Mouse (Mus musculus): ENCODE measurements at regions not wholly inside any gene's neighbourhood (a gene's known extent, or its start where the extent isn't known, plus 50 kb on each side); places are given as distances from the start of the nearest gene placed in this dataset.

DNA sequence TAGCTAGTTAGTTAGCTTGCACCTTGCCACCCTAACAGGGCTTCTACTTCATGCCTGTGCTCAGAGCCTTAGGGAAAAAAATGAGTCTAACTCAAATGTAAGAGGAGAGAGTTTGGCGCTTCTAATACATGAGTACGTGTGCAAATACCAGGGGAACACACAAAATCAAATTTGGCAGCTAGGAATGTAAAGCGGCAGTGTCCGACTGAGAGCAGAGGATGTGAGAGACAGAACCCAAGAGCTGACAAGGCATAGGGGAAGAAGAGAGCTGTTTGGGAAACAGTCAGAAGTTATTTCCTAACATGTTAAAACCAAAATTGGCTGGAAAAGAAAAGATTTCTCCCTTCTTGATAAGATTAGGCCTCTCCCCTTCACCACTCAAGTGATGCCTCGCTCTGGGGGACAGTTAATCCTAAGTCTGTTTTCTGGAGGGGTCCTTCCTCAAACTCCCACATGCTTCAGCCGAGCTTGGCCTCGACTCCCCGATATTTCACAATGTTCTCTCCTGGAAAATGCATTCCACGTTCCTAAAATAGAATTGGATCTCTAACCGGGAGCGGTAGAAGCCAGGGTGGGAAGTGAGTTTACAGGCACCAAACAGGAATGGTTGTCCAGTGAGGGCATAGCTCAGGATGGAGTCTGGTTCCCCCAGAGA is 229.1 kb downstream of the Maf start:
- DNase-seq (ENCODE audit: low spot score): peak; percentile 26

DNA sequence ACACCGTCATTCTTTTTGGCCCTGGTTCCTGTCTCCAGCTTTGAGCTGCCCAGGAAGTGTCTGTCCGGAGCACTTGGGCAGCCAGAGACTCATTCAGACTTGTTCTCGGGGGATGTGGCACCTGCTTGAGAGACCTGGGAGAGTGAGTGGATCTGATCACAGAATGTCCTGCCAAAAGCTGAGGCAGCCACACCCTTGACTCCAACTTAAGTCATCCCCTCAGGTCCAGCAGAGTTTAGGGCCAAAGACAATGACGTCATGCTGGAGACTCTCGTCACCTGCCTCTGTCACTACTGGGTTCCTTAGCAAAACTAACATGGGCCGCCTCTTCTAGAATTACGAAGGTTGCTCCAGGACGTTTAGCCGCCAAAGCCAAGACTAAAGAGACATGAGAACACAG is 231.5 kb downstream of the Maf start:
- no peak for DNase-seq (ENCODE audit: low spot score)

DNA sequence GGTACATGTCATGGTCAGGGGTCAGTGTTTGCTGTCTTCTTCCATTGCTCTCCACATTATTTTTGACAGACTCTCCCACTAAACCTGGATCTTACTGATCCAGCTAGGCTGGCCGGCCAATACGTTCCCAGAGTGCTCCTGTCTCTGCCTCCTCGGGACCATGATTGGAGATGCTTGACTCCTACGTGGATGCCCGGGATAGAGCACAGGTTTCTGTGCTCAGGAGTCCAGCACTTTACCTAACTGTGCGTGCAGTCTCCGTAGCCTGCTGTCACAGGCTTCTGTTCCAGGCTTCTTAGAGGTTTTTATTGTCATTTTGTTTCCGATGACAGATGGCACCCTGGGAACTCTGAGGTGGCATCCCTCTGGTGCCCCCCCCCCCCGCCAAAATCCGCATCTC is 232.4 kb downstream of the Maf start:
- no peak for DNase-seq (ENCODE audit: low spot score)

DNA sequence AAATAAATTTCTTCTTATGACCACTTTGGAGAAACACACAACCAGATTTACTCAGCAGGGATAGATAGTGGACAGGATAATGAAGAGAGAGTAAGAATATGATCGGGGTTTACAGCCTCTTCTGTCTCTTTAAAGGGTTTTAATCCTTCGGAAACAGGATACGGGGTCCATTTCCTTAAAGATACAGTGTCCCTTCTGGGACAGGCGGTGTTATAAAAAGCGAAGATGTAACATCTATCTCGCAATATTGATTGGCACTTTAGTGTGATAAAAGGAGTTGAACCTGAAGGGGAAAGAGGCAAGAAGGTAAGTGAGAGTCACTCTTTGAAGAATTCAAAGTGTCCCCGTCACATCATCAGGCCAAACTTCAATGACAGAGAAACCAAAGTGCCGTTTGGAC is 233.6 kb downstream of the Maf start:
- DNase-seq (ENCODE audit: low spot score): no peak

DNA sequence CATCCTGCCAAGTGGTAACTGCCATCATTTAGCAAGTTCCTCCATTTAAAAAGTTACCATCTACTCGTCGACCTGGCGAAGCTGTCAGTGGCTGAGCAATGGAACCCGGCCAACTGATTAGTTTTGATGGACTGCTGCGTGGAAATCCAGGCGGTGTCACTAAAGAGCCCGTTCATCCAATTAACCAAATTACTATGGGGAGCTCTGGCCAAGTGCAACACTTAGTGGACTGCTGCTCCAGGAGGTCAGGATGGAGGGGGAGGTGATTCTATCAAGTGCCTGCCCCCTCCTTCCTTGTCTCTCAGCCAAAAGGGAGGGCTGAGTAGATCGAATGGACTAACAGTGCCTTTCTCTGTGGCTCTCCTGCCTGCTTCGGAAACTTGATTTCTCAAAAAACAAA is 241.0 kb downstream of the Maf start:
- peak; percentile 15 for DNase-seq (ENCODE audit: low spot score)

DNA sequence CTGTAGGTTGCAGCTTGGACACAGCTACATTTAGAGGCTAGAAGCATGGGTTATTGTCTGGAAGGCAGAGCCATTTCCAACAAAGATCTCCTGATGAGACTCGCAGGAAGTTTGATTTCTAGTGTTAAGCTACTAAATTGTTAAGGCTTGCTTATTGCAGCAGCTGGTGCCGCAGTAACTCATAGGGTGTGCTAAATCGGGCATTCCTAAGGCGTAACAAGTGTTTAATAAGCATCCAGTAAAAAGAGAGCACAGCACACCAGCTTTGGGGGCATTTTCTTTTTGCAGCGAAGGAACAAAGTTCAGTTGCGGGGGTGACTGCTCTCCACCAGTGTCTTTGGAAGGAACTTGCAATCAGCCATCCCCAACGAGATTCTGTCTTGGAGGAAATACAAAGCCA is 241.5 kb downstream of the Maf start:
- no peak for DNase-seq (ENCODE audit: low spot score)

DNA sequence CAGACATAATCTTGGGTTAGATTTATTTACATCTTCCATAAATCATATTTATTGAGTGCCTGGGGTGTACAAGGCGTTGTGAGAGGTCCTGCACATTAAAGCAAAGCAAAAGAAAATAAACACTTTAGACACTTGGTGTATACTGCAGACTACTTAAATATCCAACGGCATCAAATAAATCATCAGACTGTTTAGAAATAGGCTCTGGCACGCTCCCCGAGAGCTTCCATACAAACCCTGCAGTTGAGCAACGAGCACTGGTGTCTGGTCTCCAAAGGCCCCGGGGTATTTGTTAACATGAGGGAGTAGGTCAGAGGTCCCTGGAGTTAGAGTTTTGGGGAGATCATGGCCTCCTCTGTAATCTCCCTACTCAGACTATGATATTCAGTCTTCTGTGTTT is 244.9 kb downstream of the Maf start:
- DNase-seq (ENCODE audit: low spot score): no peak

DNA sequence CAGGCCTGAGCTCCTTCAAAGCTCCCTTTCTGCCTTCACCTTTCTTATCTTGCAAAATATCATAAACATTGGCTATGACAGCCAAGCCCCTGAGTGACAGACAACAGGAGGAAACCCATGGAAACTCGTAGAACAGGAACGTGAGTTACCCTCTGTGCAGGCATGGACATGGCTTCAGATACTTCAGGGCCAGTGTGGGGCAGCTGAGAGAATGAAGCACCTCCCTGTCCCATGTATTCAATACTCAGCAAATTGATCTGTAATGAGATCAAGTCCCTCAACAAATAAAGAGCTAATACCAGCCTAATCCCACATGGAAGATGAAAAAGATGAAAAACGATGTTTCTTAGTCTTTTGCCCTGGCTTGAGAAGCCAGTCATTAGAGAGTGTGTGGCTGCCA is 249.5 kb downstream of the Maf start:
- DNase-seq (ENCODE audit: low spot score): no peak

DNA sequence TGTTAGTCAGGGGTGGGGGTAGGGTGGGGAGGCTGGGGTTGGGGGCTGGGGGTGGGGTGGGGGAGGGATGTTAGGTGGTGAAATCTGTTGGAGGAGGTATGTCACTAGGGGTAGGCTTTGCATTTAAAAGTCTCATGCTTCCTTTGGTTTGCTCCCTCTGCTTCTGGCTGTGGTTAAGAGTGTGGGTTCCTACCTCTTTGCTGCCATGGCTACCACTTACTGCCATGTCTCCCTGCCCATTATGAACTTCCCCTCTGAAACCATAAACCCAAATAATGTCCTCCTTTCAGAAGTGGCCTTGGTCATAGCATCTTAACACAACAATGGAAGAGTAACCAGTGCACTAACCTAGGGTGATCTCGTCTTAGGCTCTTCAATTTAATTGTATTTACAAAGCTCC is 256.8 kb downstream of the Maf start:
- no peak for DNase-seq (ENCODE audit: low spot score)

DNA sequence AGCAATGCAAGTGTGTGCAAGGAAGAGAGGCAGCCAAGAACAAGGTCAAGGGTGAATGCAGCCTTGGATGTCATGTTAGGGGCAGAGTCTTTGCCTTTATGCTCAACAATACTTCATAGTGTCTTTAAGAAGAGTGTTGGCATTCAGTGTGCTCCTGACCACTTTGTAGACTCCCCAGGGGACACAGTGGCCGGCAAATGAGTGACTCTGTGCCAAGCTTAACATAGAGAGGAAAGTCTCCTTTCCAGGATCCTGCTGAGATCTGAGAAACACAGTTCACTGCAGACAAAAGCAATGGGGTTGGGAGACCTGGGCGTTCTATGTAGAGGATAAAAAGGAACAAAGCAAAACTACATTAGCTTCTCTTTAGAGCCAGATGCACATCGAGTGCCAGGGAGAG is 259.2 kb downstream of the Maf start:
- DNase-seq (ENCODE audit: low spot score): no peak

DNA sequence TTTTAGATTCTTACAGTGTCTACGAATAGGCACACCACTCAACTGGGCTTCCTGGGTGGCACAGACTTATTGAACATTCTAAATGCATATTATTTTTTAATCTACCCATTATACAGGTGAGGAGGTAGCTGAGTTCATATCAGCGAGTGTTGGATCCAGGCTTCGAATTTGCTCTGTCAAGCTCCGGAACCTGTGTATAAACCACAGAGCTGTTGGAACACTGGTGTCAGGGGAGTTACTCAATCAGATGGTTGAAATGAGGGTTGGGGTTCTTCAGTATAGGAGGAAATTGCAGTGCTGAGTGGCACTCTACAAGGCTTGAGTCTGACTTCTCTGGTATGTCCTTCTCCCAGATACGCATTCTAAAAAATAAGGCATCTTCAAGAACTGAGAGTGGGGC is 263.1 kb downstream of the Maf start:
- no peak for DNase-seq (ENCODE audit: low spot score)

DNA sequence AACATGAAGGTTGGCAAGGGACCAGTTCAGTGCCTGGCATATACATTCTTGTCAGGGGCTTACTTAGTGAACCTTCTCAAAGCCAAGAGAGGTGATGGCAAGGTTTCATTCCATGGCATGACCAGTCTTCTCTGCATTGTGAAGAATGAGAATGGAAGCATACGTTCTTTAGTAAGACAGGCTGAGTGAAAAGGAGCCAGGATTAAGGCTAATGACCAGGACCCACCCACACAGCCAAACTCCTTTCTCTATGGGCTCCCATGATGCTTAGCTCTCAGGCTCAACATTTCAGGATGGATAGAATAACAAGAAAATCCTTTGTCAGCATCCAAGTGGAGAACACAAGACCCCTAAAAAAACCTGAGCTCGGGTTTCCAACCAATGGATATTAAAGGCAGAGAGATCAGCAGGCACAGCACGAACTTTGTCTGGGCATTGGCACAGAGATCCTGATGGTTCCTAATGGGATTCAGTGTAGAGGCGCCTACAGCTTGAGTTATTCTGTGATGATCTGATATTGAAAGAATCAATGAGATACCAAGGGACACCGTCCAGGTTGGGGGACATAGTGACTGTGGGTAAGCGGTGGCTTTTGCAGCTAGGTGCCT is 265.5 kb downstream of the Maf start:
- no peak for DNase-seq (ENCODE audit: low spot score)

DNA sequence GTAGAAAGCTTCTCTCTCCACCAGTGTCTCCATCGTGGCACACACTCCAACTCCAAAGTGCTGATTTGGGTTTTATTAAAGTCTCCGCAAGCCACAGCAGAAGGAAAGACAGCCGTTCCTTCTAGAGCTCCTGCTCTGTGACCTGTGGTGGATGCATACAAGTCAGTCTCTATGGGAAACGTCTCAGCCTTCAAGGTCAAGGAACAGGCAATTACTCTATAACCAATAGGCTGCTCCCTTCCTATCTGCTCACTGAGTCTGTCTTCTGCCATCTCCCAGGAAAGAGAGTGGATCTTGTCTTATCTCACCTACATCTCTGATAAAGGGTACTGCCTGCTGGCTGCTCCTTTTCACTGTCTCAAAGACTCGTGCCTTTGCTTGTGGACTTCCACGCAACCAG is 266.3 kb downstream of the Maf start:
- no peak for DNase-seq (ENCODE audit: low spot score)

DNA sequence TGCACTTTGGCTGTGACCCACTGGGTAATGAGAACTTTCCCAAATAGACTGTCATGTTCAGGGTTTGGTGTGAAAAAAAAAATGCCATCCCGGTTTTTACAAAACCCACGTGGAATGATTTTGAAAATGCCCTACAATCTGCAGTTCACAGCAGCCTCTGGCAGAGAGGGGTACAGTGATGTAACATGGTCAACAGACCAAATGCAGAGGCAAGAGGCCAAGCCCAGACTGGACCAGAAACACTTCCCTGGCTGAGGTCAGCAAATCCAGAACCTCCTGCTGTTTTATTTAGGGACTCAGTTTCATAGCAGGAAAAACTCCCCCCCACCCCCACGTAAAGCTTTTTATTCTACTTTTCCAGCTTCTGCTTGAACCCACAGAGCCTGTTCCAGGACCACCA is 267.4 kb downstream of the Maf start:
- no peak for DNase-seq (ENCODE audit: low spot score)

DNA sequence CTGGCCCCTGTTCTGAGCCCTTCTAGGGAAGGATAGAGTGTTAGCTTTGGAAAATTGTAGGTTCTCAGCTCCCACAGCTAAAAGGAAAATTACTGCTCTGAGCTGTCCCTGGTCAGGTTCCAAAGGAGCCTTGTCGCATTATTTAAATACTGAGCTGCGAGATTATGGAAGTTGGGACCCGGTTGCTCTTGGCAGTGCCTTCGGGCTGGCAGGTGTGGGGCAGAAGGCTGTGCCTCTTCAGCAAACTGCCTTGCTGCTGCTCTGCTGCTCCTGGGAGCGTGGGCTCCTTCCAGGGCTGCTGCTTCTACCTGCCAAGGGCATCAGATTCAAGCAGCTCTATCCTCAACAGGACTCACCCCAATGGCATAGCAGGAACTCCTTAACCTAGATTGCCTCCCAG is 268.1 kb downstream of the Maf start:
- DNase-seq (ENCODE audit: low spot score): no peak

DNA sequence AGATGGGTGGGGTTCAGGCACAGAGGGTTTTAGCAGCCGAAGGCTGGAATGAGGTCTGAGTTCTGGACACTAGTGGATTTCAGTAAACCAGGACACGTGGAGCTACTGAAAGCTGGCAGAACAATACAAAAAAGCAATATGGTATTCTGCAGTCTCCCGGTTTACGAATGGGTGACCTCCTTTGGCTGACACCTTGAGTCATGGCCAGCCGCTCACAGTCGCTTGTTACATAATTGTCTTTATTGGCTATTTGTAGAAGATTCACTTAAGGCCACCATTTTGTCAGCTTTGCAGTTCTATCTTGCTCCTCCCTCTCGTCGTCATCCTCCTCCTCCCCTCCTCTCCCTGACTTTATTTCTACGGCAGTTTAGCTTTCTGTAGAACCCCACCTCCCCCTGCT is 269.6 kb downstream of the Maf start:
- no peak for DNase-seq (ENCODE audit: low spot score)

DNA sequence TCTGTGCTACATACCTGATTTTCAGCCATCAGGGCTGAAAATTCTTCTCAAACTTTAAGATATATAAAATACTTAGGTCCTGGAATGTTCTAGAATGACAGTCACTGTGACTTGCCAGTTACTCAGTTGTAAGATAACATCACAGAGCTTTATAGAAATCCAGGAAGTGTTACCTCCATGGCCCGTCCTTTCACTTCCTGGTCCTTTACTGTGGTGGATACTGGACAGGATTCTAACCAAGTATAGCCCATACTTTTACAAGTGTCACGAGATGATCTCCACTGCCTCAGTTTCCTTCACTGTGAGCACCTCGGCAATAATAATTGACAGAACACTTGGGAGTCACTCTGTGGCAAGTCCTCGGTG is 271.3 kb downstream of the Maf start:
- no peak for DNase-seq (ENCODE audit: low spot score)

DNA sequence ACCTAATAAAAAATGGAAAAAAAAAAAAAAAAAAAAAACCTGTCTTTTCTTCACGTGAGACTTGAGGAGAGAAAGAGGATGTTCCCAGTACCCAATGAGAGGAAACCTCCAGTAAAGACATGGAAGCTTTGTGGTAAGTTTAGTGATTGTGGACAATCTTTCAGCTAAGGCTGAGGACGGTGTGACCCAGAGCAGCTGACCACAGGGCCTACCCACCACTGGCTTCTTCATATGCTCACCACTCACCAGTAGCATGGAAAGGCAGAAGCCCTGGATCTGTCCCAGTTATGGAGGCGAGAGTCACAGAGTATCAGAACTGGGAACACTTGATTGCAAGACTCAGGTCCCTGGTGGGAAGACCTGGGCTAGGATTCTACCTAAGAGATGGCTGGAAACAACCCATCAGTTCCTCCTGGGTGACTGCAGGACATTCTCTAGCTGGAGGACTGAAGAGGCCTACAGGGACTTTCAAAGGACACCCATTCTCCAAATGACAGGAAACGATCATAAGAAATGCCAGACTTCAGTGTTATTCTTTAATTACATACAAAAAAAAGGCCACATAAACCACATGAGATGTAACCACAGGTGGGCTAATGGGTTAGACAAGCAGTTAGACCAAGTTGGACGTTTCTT is 271.8 kb downstream of the Maf start:
- DNase-seq (ENCODE audit: low spot score): no peak

DNA sequence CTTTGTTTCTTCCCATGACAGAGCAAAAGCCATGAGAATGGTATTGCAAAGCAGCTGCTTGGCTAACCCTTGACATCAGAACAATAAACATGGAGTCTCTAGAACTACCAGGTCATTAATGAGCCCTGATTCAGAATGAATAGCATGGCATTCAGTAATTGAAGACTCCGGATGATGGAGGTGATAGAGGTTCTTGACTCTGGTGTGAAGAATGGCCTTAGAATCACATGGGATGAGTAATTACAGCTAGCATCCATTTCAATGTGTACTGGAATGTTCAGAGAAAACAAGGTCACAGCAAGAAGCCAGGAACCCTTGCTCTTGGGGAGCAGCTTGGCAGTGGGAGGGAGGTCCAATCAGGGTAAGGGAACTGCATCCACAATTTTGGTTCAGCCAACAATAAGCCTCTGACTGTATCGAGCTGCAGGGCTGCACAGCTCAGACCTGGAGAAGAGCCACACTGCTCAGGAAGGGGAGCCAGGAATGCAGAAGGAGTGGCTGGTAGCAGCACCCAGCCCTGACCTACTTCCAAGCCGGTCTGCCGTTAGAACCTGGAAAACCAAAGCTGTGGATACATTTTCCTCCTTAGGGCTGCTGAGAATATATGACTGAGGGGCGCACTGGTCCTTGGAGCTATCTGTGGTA is 275.1 kb downstream of the Maf start:
- DNase-seq (ENCODE audit: low spot score): no peak

DNA sequence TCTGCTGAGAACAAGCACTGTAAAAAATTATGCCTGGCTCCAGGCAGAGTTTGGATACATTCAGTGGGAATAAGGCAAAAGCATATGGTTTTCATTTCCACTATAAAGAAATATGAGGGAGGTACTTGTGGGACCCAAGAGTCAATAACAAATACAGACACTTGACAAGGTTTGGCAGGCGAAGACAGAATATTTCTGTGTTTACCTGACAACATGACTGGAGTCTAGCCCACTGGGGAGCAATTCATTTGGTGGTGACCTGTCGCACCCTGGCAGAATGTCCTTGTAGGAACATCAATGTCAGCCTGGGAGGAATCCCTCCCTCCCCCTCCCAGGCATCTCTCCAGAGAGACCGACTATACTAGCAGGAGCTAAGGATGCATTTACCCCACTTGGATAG is 276.8 kb downstream of the Maf start:
- DNase-seq (ENCODE audit: low spot score): no peak

DNA sequence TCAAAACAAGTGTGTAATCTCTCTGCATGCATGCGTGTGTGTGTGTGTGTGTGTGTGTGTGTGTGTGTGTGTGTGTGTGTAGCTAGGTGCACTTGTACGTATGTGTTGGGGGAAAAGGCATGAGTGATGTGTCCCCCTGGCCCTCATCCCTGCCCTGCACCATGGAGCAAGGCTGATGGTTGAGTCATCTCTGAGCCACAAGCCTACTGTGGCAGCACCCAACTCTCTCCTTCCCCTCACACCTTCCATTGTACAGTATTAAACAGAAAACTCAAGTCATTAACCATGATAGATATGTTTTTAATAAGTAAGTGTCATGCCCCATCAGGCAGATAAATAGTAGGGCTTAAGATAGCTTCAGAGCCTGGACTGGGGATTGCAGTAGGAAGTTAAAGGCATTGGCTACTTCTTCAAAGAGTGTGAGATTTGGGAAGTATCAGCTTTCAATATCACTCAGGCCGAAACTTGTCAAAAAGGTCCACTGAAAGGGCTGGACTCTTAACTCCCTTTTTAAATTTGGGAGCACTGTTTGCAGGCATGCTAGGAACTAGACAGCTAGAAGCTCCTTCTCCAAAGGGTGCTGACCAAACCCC is 278.2 kb downstream of the Maf start:
- DNase-seq (ENCODE audit: low spot score): no peak

DNA sequence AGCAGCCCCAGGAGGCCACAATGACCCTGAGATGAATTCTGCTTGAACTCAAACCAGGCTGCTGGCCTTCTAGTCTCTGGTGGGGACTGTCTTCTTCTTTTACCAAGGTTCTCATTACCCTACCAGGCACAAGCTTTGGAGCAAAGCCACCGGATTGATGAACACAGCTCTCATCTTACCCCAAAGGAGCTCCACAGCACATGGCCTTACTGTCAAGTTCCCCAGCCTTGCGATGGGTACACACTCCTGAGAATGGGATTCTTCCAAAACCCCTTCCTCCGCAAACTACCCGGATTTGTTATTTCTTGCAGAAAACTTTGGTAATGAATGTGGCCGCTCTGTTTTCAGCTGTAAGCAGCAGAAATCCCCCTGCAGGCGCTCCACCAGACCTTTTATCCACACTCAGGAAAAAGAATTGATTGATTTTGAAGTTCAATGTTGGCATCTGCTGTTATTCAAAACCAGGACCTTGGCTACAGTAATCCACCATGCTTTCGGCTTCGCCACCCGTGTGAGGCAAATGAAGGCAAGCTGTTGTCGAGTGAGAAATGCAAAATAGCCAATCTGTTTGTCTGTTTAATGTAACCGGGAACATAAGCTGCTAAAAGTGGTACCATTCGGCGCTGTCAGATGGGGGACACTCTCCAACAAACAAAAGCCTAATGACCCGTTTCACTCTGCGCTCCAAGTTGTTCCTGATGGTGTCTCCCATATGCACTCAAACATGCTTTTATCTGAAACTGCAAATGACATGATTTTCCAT is 278.9 kb downstream of the Maf start:
- DNase-seq (ENCODE audit: low spot score): no peak
